Mouse (Mus musculus) common myeloid progenitor, adult 5-6 weeks (primary cell): ENCODE measurements around the gene Cox4i1. TPM values are rescaled to one million over a fixed set of nuclear protein-coding genes. Genes with fewer than 3 reads are reported as not detected.

ENCODE experiments used
- ATAC-seq: replicated peaks from 2 replicates; pipeline ENCODE4 v1.8.0; 2016; ENCODE audit warnings: low read depth, mild to moderate bottlenecking, moderate TSS enrichment, inconsistent platforms; ENCODE audit not compliant: poor library complexity, severe bottlenecking
- total RNA-seq: library from RNA; stranded (forward); fragments of 200-1000, 187-1606 nt; gene quantifications from 2 replicates; pipeline ENCODE4 v1.2.3, GENCODE M21; 2017

Cox4i1 gene
- total RNA-seq, result 392 and 496 TPM in 2 replicates

- peak; percentile 82 for ATAC-seq
These were observed at the start of gene Cox4i1, which contains the start of gene Gm27021 for GRCm38 (mm10) chr8:120667561-120668373. Gene Cox4i1 (plus strand): TSS chr8:120668222. Gene Gm27021 (minus strand): TSS chr8:120668079.

GRCm38 (mm10) chr8:120619235-120620180 lies 48.5 kb upstream of the Cox4i1 start:
- peak; percentile 17; the same call in 1 of the 2 replicates for ATAC-seq

GRCm38 (mm10) chr8:120620441-120620840 lies 47.6 kb upstream of the Cox4i1 start:
- no peak for ATAC-seq

- ATAC-seq, result no peak
These were observed 45.9 kb upstream of the Cox4i1 start for GRCm38 (mm10) chr8:120622161-120622560.

GRCm38 (mm10) chr8:120623608-120624007 lies 44.4 kb upstream of the Cox4i1 start:
- ATAC-seq, result peak; percentile 65; the same call in 1 of the 2 replicates

- no peak for ATAC-seq
These were observed 41.6 kb upstream of the Cox4i1 start for GRCm38 (mm10) chr8:120626461-120626860.

- ATAC-seq, result no peak
These were observed 40.7 kb upstream of the Cox4i1 start for GRCm38 (mm10) chr8:120627298-120627697.

GRCm38 (mm10) chr8:120630031-120630430 lies 38.0 kb upstream of the Cox4i1 start:
- no peak for ATAC-seq

GRCm38 (mm10) chr8:120630848-120631247 lies 37.2 kb upstream of the Cox4i1 start:
- no peak for ATAC-seq

GRCm38 (mm10) chr8:120631441-120632375 lies 36.3 kb upstream of the Cox4i1 start:
- ATAC-seq, result no peak

- no peak for ATAC-seq
These were observed 34.9 kb upstream of the Cox4i1 start for GRCm38 (mm10) chr8:120632969-120633664.

- ATAC-seq, result peak; percentile 21; the same call in 1 of the 2 replicates
These were observed 34.3 kb upstream of the Cox4i1 start for GRCm38 (mm10) chr8:120633665-120634271.

- peak; percentile 70 for ATAC-seq
These were observed 33.6 kb upstream of the Cox4i1 start for GRCm38 (mm10) chr8:120634329-120634839.

- ATAC-seq, result no peak
These were observed 26.8 kb upstream of the Cox4i1 start for GRCm38 (mm10) chr8:120641245-120641644.

- no peak for ATAC-seq
These were observed 25.9 kb upstream of the Cox4i1 start for GRCm38 (mm10) chr8:120642031-120642662.

- ATAC-seq, result no peak
These were observed 23.4 kb upstream of the Cox4i1 start for GRCm38 (mm10) chr8:120644663-120645062.

GRCm38 (mm10) chr8:120647532-120647931 lies 20.5 kb upstream of the Cox4i1 start, which contains the start of gene 1190005I06Rik:
Gene 1190005I06Rik (minus strand): TSS chr8:120647632.
- no peak for ATAC-seq
